Mouse (Mus musculus) adrenal gland, postnatal 36 days (tissue): ENCODE results near the gene Bmpr2. TPM values are rescaled to one million over a fixed set of nuclear protein-coding genes. Genes with fewer than 3 reads are reported as not detected.

Experiments
- DNase-seq, 2 experiments: peaks; one replicate each; pipeline ENCODE4 v3.0.0; 2021; ENCODE audit warnings: mixed read lengths in 1 of 2
- long read RNA-seq, 2 experiments: library from polyadenylated mRNA; stranded (forward); transcript quantifications; one replicate each; pipeline ENCODE4 v2.0.0; 2021; ENCODE audit warnings: borderline sequencing depth in 2 of 2
- total RNA-seq, 2 experiments: library from RNA; stranded (reverse); gene quantifications; 2 replicates each; pipeline ENCODE4 v1.2.3; 2021

Bmpr2 gene
- total RNA-seq, result 10 to 100 TPM; 73.4 to 78.1 TPM
- long read RNA-seq, experiment 1, partial matches to known transcripts, result 1 of 3 reads
- long read RNA-seq, experiment 1, other reads (novel, unspliced or antisense), result 2 of 3 reads
- long read RNA-seq, experiment 2, result 0 reads

DNA sequence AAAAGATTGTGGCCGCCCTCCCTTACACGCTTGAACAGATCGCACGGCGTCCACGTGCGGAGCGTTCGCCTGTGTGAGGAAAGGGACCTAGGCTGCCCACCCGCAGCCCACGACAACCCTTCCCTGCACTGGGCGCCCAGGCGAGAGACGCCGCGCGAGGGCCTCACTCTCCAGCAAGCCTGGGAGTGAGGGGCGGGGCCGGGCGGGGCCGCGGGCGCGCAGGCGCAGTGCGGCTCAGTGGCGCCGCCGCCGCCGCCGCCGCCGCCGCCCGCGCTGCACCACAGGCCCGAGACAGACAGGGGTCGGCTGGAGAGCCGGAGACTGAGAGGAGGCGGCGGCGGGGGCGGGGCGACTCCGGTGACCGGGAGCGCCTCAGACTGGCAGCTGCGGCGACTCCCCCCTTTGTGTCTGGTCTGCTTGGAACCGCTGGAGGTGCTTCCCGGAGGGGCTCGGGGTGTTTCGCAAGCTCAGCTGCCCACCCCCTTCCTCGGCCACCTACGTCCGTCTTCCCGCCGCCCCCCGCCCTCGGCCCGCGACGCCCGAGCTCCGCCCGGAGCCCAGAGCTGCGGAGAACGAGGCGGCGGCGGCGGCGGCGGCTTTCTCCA, at the start of gene Bmpr2:
Gene Bmpr2 (plus strand): TSS at position 237 of the 605 bp plus-strand sequence.
- peak; percentile 92 to 96 for DNase-seq

DNA sequence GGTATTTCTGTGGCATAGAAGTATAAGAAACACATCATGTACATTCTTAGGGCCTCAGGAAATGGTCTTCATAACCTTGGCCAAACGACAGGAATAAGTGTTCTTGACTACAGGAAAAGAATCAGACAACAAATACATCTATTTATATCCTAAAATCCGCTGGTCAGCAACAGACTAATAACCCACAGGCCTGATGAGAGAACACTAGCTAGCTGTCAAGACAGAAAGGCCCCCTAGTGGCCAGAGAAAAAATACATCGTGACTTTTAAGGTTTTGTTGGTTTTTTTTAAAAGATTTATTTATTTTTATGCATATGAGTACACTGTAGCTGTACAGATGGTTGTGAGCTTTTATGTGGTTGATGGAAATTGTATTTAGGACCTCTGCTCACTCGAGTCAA, 43.3 kb upstream of the Bmpr2 start:
- DNase-seq, result peak in 1 of 2 experiments; percentile 34

- peak; percentile 20 to 26 for DNase-seq
These were observed 37.5 kb upstream of the Bmpr2 start for GRCm38 (mm10) chr1:59725661-59726060.

- no peak for DNase-seq
These were observed 33.1 kb upstream of the Bmpr2 start for GRCm38 (mm10) chr1:59730106-59730505.

GRCm38 (mm10) chr1:59730737-59731136, 32.5 kb upstream of the Bmpr2 start:
- DNase-seq, result no peak

DNA sequence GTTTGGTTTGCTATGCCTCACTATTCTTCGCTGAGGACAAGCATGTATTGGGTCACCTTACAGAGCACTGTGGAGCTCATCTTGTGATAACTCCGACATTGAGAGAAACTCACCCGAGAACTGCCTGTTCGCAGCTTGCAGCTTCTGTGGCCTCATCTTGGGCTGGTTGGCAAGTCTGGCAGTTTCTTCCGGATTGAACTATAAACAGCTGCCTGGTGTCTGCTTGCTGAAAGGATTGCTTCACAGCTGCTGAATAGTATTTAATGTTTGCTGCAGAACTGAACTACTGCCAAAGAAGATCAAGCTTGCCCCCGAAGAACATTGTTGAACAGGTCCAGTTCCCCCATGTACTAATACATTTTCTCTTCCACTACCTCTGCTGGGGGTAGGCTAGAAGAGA, 29.1 kb upstream of the Bmpr2 start:
- no peak for DNase-seq

DNA sequence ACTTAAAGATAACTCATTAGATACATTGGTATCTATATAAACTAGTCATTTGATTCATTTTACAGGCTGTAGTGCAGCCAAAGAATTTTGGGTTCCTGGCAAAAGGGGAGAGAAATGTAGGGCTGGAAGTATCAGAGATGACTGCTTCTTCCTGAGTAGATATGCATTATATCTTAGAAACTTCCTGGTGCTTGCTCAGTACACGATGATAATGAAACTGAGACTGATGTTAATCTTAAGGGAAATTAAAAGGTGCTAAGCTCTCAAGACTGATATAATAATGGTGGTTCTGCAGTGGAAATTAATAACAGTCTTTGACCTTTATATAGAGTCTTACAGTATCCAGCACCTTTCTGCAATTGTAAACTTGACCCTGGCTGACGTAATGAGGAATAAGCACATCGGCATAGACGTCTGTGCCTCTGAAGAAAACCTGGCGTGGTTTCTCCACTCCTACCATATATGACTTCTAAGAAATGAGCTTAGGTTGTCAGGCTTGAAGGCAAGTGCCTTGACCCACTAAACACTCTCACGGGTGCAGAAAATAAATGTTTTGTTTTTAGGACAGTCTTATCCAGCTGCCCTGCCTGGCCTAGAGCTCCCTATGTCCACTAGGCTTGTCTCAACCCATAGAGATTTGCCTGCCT, 24.3 kb upstream of the Bmpr2 start:
- DNase-seq, result no peak

DNA sequence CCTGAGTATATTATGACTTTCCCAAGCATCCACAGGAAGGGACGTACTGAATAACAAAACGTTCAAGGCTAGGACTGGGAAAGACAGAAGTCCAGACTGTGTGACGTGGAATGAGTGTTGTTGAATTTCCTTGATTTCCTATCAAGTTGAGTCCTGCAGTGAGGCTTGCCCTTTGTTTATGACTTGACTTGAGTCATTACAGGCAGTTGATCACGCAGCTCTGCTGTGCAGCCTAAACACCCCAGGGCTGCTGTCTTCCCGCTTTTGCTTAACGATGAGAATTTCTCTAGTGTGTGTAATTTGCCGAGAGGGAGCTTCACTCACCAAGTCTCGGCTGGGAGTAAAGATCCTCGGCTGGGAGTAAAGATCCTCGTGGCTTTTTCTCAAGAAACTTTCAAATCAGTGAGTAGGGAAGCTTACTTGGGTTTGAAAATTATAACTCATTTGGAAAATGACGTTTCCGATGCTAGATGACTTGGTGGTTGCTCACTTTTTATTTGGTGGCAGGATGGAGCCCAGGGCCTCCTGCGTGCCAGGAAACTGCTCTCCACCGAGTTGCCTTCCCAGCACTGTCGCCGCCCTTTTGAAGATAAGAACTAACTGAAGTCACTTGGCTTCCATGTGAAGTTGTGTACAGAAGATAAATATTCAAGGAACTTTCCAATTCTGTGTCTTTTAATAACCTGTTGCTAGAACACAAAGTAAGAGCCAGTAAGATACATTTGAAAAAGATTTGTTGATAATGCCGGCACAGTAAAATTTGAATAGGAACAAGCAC, 23.4 kb upstream of the Bmpr2 start:
- DNase-seq, result peak in 1 of 2 experiments; percentile 21

DNA sequence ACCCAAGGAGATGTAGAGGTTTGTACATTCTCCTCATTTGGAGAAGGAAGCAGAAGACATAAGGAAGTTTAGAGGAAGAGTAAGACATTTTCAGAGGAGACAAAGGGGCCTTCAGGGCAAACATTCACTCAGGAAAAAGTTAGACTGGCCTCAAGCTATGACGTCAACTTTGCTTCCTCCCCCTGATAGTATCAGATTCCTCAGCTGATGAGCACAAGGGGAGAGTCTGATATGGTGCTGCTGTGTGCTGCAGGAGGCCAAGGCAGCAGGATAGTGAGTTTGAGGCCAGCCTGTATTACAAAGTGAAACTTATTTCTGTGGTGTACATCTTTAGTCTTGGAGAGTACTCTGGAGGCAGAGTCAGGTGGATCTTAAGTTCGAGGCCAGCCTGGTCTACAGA, 14.2 kb upstream of the Bmpr2 start:
- no peak for DNase-seq

DNA sequence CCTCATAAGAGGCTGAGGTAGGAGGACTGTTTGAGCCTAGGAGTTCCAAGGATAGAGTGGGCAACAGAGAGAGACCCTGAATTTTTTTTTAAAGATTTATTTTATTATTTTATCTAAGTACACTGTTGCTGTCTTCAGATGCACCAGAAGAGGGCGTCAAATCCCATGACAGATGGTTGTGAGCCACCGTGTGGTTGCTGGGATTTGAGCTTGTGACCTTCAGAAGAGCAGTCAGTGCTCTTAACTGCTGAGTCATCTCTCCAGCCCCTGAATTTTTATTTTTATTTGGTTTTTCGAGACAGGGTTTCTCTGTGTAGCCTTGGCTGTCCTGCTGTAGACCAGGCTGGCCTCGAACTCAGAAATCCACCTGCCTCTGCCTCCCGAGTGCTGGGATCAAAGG, 13.5 kb upstream of the Bmpr2 start:
- peak; percentile 22 to 27 for DNase-seq

DNA sequence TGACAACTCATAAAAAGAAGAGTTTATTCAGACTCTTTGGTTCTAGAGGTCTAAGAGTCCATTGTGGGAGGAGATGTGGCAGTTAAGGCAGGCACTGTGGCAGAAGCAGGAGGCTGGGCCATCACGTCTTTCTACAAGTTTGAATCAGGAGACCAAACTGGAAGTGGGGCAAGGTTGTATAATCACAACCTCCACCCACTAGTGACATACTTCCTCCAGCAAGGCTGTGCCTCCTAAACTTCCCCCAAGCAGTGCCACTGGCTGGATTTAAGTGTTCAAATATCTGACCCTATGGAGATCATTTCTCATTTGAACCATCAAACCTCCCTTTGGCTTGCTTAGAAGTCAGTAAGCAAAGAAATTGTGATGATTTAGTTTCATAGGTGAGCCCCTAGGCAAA, 7.9 kb upstream of the Bmpr2 start:
- no peak for DNase-seq

GRCm38 (mm10) chr1:59758325-59758724, 4.9 kb upstream of the Bmpr2 start:
- DNase-seq, result no peak

- peak; percentile 11 to 18 for DNase-seq
These were observed 992 bp upstream of the Bmpr2 start for GRCm38 (mm10) chr1:59762208-59762607.

DNA sequence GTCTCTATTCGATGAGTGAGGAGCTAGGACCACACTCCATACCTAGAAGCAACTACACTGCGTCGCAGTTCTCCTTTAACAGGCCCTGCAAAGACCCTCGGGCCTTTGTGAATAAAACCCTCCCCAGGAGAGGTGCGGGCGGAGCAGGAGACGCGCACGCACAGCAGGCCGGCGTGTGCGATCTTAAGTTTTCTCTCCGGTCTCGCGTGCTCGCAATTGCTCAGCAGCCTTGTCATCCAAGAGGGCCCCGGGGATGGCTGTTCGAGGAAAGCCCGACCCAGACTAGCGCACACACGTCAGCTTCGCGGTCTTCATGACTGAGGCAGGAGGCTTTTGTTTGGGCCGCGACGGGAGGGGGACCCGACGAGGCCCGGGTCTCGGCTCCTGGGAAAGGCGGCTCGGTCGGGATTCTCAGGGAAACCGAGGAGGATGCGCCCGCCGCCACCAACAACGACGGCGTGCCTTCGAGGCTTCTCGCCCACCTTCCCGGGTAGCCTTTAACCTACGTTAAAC, 493 bp upstream of the Bmpr2 start:
- DNase-seq, result peak; percentile 65 to 72

DNA sequence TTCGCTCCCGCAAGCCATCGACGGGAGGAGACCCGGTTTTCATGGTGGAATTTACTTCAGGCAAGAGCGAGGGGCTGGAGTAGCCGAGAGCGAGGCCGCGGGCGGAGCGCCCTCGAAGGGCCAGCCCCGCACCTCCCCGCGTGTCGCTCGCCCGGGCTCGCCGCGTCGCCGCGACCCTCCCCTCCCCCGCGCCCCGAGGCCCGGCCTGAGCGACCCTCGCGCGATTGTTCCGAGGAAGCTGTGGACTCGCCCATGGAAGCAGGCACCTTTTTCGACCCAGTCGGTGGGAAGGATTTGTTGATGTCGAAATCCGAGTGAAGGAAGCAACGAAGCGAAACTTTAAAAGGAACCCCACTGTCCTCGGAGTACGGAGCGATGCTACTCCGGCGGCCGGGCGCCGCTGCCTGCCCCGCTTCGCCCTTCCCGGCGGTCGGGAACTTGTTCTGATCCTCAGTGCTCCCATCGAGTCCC, 616 bp downstream of the Bmpr2 start:
- DNase-seq, result peak; percentile 69 to 73

- DNase-seq, result peak; percentile 56 to 66
These were observed 1.3 kb downstream of the Bmpr2 start for GRCm38 (mm10) chr1:59764407-59764971.

DNA sequence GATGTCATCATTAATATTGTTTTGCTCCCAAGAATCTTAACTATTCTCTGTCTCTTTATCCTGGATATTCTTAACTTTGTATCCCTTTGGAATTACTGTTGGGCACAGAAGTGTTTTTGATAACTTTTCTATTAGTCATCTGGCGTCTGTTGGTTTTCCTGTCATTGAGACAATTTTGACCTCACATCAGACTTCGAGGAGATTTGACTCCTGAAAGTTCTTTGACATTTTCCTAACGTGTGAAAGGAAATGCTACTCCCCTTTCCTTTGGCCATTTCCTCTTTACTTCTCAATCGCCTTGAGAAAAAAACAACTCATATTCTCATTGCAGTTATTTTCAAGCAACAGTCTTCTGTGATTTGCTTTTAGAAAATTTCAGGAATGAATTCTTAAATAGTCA, 2.1 kb downstream of the Bmpr2 start:
- DNase-seq, result no peak

GRCm38 (mm10) chr1:59766626-59767025, 3.4 kb downstream of the Bmpr2 start:
- no peak for DNase-seq

DNA sequence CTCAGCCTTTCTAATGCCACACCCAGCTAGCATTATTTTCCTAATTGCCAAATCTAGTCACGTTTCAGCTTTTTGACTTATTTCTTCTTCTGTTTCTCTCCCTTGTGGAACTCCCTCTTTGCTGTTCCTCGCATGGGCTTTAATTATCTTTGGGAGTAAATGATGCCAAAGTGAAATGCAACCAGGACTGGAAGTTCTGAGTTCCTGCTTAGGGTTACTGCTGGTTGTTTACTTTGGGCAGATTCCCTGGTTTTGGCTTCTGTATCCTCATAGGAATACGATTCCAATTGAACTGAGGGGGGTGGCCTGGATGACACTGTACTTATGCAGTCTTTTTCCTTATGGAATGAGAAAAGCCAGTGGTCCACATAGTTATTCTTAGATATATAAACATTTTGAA, 8.7 kb downstream of the Bmpr2 start:
- peak in 1 of 2 experiments; percentile 7 for DNase-seq

DNA sequence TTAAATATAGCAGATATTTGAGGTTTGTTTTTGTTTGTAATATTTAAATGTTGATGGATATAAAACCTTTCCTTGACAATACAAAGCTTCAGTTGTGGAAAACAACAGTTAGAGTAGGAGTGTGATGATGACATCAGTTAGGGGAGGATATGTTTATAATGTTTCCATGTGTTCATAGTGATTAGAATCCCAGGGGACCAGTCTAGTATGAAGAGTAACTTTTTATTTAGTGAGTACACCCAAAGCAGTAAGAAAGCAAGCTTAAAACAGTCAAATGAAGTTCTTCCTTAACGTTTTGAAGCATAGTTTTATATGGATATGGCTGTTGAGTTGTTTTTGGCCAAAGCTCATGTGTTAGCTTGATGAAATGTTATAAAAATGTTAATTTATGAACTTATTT, 17.9 kb downstream of the Bmpr2 start:
- DNase-seq, result no peak

DNA sequence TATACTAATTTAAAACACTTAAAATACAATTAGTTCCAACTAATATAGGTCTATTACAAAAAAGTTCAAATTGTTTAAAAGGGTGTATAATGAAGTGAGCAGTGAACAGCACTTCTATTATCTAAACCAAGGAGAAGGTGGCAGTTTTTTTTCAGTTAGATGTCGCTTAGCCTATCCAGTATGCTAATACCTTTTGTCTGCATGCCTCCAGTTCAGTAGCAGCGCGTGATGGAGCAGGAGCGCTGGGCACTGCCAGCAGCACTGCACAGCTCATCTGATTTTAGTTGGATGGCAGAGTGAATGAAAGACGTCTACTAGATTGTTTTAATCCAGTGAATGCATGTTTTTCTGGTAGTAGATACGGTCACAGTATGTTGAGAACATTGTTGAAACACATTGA, 25.8 kb downstream of the Bmpr2 start:
- DNase-seq, result no peak

DNA sequence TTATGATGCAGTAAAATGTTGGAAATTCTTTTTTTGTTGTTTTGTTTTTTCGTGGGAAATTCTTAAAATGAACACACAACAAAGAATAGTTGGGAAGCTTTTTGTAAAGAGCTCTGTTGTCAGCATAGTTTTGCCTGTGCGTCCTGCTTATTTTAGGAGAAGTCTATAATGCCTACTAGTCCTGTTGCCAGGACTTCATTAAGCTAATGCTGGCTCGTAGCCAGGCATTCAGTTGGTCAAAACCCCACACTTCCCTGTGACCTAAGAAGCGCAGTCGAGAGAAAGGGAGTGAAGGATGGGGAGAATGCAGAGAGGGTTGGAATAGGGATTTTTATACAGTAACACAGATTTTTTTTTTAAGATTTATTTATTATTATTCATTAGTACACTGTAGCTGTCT, 26.5 kb downstream of the Bmpr2 start:
- no peak for DNase-seq
